Mouse (Mus musculus) left cerebral cortex, postnatal 14 days (tissue): ENCODE results near the gene Hk1. TPM values are rescaled to one million over a fixed set of nuclear protein-coding genes. Genes with fewer than 3 reads are reported as not detected.
"Not testable (repeated sequence)": the region's sequence is repeated elsewhere in the genome, so short reads cannot be mapped to it uniquely, and the experiment has no call there.

Experiments
- DNase-seq, 2 experiments: peaks; one replicate each; pipeline ENCODE4 v3.0.0; 2021 to 2022; ENCODE audit warnings: low spot score in 2 of 2, mixed read lengths in 1 of 2
- intact Hi-C: fragments of 180-260 bp; cut with DNase I; formaldehyde crosslinking; loops from one replicate; pipeline ENCODE4 v1.15.1; 2025
- total RNA-seq, 2 experiments: library from RNA; stranded (reverse); gene quantifications; 2 replicates each; pipeline ENCODE4 v1.2.3; 2021

The Hk1 gene
- total RNA-seq, 2 experiments from 2014 or later = 321 to 322 TPM

DNA sequence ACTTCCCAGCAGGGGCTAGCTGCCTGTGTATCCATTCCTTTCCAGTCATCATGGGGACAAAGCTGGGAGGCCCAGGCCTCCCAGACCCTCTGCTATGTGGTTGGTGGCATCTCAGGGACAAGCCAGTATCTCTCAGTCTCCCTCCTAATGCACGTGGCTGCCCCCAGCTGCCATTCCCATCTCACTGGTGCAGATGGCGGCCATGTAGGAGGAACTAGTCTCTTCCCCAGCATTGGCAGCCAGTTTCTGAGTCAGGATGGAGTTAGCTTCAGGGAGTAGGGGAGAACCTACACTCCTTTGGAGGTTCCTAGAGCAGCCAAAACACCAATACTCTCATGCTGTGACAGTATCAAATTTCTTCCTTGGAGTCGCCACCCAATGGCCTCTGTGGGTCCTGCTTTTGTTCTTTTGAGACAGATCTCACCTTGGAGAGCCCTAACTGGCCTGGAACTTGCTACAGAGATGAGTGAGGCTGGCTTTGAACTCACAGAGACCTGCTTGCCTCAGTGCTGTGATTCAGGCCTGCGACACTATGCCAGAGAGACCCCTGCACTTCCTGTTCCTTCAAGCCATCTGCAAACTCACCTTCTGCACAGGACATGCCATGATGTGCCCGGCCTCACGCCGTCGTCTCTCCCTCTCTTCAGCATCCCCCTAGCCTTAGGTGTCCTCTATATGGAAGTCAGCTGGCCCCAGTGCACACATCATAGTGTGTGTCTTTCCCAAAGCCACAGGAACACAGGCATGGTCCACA lies 52.7 kb downstream of the Hk1 start:
- no peak for DNase-seq
- intact Hi-C loops = no loop called here

DNA sequence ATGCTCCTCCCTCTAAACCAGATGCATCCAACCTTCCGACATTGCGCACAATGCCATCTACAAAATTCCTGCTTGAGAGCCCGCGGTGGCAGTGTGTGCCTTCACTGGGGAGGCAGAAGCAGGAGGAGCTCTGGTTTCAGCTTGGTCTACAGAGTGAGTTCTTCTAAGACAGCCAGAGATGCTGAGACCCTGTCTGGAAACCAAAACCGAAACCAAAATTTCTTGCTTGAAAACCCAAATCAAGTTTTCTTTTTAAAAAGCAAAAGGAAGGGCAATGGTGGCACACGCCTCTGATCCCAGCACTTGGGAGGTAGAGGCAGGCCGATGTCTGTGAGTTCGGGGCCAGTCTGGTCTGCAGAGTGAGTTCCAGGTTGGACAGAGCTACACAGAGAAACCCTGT lies 53.7 kb downstream of the Hk1 start:
- intact Hi-C loops = no loop called here
- no peak for DNase-seq

DNA sequence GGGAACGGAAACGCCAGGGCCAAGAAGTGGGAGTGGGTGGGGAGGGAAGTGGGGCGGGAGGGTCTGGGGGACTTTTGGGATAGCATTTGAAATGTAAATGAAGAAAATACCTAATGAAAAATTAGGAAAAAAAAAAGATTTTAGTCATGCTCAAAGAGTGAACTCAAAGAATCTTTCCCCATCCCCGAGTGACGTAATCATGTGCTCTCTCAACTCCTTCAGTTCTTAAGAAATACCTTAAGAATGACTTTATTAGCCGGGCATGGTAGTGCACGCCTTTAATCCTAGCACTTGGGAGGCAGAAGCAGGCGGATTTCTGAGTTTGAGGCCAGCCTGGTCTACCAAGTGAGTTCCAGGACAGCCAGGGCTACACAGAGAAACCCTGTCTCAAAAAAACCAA lies 56.9 kb downstream of the Hk1 start:
- DNase-seq, intact Hi-C loops: not testable (repeated sequence)

DNA sequence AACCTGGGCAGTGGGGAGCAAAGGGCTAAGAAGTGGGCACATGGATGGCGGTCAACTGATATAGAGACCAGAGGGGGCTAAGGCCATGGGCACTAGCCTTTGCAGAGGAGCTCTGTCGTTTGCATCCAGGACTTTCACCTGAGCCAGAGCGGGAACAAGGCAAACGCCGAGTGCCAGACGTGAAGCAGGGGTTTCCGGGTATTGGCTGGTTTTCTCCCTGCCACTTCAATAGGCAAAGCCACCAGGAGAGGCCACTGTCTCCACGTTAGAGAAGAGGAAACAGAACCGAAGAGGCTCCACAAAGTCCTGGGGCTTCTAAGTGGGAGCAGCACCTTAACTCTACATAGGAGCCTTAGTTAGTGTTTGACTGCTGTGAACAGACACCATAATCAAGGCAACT lies 58.3 kb downstream of the Hk1 start:
- DNase-seq = no peak
- intact Hi-C loops = no loop called here

DNA sequence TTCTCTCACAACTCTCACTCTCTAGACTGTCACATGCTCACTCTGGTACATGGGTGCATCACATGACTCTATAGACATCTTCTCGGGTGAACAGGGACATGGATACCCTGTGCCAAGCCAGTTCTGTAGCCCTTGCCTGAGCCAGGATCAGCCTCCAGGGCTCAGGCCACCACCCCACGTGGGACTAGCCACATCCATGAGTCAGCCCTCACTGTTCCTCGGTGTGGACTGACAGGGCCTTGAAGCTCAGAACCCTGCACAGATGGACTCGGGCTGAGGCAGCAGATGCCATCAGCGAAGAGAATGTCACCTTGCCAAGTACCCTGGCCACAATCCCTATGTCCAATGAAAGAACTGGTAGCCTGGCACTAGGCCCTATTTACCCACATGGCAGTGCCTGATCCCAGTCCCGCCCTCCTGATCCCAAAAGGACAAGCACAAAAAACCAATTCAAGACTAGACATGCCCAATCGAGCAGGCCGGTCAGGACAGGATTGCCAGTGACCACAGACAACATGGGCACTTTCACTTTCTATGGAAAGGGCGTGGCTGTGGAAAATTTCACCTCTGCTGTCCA lies 59.2 kb downstream of the Hk1 start:
- intact Hi-C loops = no loop called here
- DNase-seq = peak in 1 of 2 experiments; percentile 48

DNA sequence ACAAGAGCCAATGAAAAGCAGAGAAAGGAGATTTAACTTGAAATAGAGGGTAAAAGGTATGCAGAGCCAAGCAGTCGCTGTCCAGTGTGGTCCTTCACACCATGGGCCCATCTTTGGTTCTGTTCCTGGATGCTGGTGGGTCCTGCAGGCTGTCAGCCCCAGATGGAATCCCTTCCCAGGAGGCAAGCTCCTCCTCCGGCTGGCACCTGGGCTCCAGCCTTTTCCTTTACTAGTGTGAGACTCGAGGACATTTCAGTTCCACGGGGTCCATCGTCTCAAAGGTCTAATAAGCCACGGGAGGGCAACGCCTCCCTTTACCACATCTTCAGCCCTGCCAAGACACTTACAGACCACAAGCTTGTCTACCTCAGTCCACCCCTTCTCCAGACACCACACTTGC lies 60.6 kb downstream of the Hk1 start:
- no peak for DNase-seq
- intact Hi-C loops = no loop called here

DNA sequence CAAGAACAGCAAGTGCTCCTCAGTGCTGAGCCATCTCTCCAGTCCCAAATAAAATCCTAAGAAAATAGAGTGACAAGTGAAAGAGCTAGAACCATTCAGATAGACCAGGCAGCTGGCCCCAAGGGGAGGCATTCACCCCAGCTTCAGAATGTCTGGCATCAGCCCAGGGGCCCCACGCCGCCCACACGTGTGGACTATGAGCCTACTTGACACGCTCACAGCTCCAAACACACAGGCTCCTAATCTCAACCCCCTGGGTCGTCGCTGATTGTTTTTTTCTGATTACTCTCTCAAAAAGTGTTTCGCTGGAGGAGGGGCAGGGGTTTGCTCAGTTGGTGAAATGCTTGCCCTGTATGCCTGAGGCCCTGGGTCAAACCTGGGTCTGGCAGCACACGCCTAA lies 63.2 kb downstream of the Hk1 start:
- DNase-seq = no peak
- intact Hi-C loops = no loop called here

DNA sequence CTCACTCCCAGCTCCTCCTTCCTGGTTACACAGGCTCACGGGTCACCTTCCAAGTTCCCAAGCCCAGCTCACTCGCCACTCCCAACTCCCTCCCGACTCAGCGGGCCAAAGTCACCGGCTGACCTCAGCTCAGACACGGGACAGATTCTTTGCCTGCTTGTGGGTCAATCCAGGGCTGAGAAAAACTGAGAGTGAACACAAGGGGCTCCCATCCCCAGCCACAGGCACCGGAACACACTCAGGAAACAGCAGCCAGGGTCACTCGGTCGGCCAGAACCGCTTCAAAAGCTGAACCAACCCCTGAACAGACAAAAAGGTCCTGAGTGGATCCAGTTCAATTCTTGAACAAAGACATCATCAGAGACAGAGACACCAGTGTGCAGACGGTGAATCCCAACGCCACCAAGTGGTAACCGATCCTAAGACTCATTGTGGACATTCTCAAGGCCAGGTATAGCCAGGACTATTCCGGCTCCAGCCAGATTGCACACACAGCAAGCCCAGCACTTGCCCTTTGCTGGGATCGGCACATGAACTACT lies 65.8 kb downstream of the Hk1 start:
- DNase-seq = no peak
- intact Hi-C loops = no loop called here

DNA sequence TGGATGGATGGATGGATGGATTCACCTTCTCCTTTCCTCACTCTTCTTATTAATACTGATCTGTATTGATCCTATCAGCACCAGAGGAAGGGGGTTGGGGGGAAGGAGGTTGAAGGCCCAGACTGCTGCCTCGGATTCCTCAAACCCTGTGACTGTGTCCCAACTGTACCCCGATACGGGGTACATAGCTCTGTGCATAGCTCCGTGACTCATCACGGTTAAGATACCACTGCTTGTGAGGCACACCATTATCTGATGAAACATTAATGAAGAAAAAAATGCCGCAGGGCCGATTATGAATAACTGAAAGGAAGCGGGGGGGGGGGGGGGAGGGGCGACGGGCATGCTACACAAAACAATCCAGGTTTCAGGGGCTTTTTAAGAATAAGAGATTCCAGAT lies 66.6 kb downstream of the Hk1 start:
- intact Hi-C loops = no loop called here
- DNase-seq = no peak

DNA sequence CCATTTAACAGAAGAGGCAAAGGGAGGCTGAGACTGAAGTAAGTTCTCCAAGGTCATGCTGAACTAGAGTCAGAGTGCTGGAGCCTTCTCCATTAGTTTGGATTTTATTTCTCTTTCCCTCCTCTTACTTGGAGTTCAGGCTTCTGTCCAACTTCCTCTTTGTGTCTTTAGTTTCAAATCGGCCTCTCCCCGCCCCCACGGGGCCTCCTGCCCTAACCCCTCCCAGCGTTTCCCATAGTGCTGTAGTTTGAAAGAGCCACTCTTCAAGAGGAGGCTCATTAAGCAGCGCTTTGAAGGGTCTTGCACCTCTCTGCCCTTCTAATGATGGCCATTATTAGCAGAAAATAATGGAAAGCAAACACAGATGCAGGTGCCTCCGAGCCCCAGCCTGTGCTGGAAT lies 68.2 kb downstream of the Hk1 start:
- intact Hi-C loops = no loop called here

DNA sequence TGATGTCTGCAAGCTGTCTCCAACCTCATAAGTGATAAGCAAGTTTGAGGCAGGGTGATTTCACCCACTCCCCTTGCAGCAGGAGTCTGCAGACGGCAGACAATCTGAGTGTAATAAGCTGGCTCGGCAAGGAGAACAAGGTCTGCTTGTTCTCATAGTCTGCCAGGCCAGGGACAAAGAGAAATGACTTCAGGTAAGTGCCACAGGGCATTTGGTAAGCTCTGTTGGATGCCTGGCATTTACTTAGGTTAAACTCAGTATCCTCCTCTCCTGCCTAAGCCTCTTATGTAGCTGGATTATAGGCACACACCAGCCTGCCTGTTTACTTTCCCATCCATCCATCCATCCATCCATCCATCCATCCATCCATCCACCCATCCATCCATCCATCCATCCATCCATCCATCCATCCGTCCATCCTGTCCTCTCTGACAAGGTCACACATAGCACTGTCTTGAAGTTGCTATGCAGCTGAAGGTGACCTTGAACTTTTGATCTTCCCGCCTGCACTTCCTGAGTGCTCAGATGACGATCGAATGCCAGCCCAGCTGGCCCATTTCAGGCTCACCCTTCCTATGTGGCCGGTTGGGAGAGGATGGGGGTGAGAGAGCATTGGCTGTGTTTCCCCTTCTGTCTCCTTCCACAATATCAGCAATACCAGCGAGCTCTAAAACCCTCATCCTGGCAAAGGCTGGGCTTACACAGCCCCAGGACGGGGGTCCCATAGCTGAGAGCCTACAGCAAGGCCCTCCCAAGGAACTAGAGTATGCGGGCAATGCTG lies 69.3 kb downstream of the Hk1 start:
- no peak for DNase-seq
- intact Hi-C loops = no loop called here

More for the DNA sequence above, 68.2 kb downstream of the Hk1 start:
- DNase-seq = peak; percentile 49 to 61

DNA sequence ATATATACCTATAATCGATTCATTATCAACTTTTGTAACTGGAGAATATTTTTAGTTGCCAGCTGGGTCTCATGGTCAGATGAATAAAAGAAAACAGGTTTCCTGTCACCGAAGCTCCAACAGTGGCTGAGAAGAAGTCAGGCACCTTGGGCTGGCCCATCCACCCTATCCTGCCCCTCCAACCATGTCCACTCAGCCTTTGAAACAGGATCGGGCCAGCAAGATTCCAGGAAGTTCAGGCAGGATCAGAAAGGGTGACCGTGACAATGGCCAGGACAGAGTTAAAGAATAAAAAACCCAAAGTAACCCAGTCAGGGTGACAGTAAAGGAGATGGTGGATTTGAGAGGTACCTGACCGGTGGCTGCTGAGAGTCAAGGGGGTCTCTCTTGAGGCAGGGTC lies 70.1 kb downstream of the Hk1 start:
- intact Hi-C loops = no loop called here
- DNase-seq = no peak

DNA sequence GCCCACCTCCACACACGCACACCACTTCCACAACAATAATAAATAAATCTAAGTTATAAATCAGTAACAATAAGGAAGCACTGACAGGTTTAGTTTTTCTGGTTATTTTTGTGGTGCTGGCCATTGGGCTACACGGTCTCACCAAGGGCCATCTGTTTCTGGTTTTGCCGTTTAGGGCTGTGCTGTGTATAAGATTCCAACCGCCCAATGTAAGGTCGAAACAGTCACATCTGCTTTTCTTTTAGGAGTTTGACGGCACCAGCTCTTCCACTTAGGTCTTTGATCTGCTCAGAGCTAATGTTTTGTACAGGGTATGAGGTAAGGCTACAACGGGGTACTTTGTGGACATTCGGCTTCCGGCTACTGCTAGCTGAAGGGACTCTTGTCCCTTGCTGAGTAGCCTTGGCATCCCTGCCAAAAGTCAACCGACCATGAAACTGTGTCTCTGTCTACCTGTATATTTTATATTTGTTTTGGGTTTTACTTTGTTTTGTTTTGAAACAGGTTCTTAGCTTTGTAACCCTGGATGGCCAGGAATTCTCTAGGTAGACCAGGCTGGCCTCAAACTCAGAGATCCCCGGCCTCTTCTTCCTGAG lies 70.7 kb downstream of the Hk1 start:
- no peak for DNase-seq
- intact Hi-C loops = no loop called here

DNA sequence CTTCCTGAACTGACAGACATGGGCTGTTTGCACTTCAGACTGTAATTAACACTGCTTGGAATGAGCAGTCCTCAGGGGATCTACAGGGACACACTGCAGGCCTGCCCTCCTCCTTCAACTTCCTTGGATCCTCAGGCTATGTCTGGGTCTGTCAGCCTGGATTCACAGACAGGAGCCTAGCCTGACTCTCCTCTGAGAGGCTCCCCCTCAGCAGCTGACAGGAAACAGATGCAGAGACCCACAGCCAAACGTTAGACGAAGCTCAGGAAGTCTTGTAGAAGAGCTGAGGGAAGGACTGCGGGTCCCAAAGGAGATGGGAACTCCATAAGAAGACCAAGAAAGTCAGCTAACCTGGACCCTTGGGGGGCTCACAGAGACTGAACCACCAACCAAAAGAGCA lies 73.2 kb downstream of the Hk1 start:
- intact Hi-C loops = no loop called here
- DNase-seq = no peak

DNA sequence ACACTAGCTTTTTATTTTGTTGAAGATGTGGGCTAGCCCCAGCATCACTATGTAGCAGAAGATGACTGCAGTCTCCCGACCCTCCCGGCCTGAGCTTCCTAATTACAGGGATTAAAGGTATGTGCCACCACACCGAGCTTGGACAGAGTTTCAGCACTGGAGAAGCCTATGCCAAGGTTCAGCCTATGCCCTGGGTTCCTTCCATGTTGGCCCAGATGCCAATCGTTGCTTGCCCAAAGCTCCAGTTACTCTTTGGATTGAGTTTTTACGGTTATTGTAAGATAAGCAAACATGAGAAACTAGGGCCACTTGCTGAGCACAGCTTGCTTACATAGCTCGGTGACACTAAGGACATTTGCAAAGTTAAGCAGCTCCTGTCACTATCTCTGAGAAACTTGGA lies 74.6 kb downstream of the Hk1 start:
- intact Hi-C loops = no loop called here
- no peak for DNase-seq

DNA sequence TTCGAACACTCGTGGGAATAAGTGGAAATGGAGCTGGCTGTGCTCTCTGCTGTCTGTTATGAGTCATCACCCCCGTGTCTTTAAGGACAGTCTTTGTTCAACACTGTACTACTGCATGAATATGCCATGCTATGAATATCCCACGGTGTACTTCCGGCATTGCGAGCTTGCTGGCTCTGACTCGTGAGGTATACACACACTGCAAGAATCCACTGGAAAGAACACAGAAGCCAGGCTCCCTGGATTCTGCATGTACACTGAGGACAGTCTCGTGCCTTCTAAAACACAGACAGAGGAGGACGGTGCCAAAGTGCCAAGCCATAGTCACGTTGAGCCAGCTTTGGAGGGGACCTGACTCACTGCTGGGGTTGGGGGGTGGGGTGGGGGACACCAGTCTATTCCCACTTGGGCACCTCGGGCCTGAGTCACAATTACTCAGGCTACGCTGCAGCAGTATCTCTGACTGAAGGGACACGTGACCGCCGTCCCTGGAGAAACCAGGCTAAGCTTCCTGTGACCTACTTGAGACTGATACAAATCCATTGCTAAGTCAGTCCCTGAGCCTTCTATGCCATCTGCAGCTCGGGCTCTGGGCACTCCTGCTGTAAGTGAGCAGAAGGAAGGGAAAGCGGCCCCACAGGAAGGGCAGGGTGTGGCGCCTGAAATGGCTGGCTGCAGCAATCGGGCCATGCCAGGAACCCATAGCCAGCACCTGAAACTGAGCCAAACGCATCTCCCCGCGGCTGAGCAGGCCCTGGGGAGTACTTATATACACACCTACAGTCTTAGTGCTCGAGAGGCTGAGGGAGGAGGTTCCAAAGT lies 79.5 kb downstream of the Hk1 start:
- peak; percentile 42 to 89 for DNase-seq
- intact Hi-C loops = no loop called here

DNA sequence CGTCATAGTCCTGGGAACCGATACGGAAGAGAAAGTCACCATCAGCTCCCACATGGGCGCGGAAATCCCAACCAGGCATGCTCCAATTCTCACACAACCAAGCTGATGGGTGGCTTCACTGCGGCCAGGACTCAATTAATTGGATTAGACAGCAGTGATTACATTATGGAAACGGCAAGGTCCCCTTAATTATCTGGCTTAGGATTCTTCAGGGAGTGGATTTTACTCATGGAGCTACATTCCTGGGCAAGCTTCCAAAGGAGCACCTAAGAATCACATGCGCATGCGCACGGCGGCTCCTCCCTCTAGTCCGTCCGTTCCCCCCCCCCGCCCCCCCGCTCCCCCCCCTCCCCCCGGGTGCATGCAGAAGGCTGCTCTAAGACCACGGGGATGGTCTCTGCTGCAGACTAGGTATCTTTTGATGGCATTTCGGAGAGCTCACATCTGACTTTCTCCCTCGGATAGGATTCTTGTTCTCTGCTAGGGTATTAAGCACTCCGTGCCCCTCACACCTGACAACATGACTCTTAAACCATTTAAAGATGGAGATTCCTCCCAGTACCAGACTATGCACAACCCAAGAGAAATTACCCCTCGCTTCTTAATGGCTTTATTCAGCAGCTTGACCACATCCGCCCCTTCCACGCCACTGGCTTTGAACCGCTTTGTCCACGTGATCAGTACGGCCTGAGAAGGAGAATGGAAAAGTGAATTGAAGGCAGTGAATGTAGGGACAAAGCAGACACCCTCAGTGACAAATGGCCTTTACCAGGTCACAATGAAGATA lies 83.4 kb downstream of the Hk1 start:
- peak in 1 of 2 experiments; percentile 43 for DNase-seq
- intact Hi-C loops = no loop called here

DNA sequence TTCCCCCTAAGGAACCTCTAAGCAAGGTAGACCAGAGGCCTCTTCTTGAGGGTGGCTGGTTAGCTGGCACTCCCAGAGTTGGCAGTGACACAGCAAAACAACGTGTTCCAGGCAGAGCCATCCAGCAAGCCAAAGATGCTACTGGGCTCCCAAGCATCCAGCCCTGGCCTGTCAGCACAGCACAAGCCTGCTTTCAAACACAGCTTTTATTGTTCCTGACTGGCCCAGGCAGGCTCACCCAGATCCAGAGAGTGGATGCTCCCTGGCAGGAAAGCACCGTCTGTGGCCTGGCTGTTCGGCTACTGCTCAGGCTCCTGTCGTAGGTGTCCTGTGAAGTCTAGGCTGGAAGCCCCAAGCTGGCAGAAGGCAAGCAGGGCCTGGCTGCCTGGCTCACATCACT lies 85.6 kb downstream of the Hk1 start:
- intact Hi-C loops = no loop called here
- peak; percentile 30 to 69 for DNase-seq
